Mouse (Mus musculus) midbrain, embryonic 14.5 days (tissue): ENCODE data around the gene Snx15. TPM values are rescaled to one million over a fixed set of nuclear protein-coding genes. Genes with fewer than 3 reads are reported as not detected.
"Not testable (repeated sequence)": the region's sequence is repeated elsewhere in the genome, so short reads cannot be mapped to it uniquely, and the experiment has no call there.

Experiments
- ATAC-seq: fragments of 200-750 bp; cut with Nextera tagmentation; 2 replicates; pipeline ENCODE4 v1.8.0; 2017; ENCODE audit warnings: moderate number of reproducible peaks, moderate library complexity; ENCODE audit not compliant: low FRiP score, low TSS enrichment
- DNase-seq: peaks from one replicate; pipeline ENCODE4 v3.0.0-alpha.2; 2015
- H3K27ac ChIP-seq: fragments of 300-500 bp; sonication (generic); replicated peaks from 2 replicates; pipeline ENCODE4 v1.5.1; 2014; ENCODE audit warnings: mild to moderate bottlenecking, low read depth, low read length, moderate library complexity
- H3K27me3 ChIP-seq: fragments of 300-500 bp; sonication (generic); 2 replicates; pipeline ENCODE4 v1.6.1; 2014; ENCODE audit warnings: low read length, control low read depth, mixed read lengths; ENCODE audit not compliant: control insufficient read depth, insufficient read depth
- H3K36me3 ChIP-seq: fragments of 300-500 bp; sonication (generic); 2 replicates; pipeline ENCODE4 v1.6.1; 2014; ENCODE audit warnings: low read length, control low read depth; ENCODE audit not compliant: control insufficient read depth, insufficient read depth
- H3K4me1 ChIP-seq: fragments of 300-500 bp; sonication (generic); 2 replicates; pipeline ENCODE4 v1.6.1; 2014; ENCODE audit warnings: mild to moderate bottlenecking, antibody characterized with exemption, low read length, control low read depth; ENCODE audit not compliant: control insufficient read depth, insufficient read depth
- H3K4me2 ChIP-seq: fragments of 300-500 bp; sonication (generic); 2 replicates; pipeline ENCODE4 v1.6.1; 2014; ENCODE audit warnings: mild to moderate bottlenecking, low read length, moderate library complexity
- H3K4me3 ChIP-seq: fragments of 300-500 bp; sonication (generic); replicated peaks from 2 replicates; pipeline ENCODE4 v1.5.1; 2014; ENCODE audit warnings: low read depth, low read length
- H3K9ac ChIP-seq: fragments of 300-500 bp; sonication (generic); replicated peaks from 2 replicates; pipeline ENCODE4 v1.6.1; 2014; ENCODE audit warnings: mild to moderate bottlenecking, low read length, moderate library complexity
- H3K9me3 ChIP-seq: fragments of 300-500 bp; sonication (generic); 2 replicates; pipeline ENCODE4 v1.6.1; 2016; ENCODE audit warnings: low read length, control low read depth, mixed read lengths; ENCODE audit not compliant: control insufficient read depth
- WGBS: fragments of 180-500 bp; shearing (Covaris S2); extraction: QIAGEN DNeasy Blood & Tissue Kit; methylation state at CpG from one replicate; pipeline ENCODE4 v1.1.7; 2014; 5-methylcytosine and 5-hydroxymethylcytosine counted together
- polyA plus RNA-seq: library from polyadenylated mRNA; unstranded; fragments of >200 nt; fragmentation: Nextera tagmentation; extraction: Ambion mirVana; gene quantifications from 2 replicates; pipeline ENCODE4 v1.2.1, GENCODE M21; 2014

The Snx15 gene
- polyA plus RNA-seq, 1 experiment from 2014 or later = 49.8 TPM

- Histone ChIP-seq H3K36me3 (peaks cover 14% of the 10 kb centered on the region), H3K27ac (peak within 1 kb of the TSS; percentile 98), H3K4me3 (peak within 1 kb of the TSS; percentile 53), H3K4me1 (peaks cover 11% of the 10 kb centered on the region), H3K9ac (peak within 1 kb of the TSS; percentile 83), H3K9me3 (no peaks in the 10 kb centered on the region), H3K4me2 (peak within 1 kb of the TSS; percentile 80), H3K27me3 (no peaks in the 10 kb centered on the region)
- under 1% methylated on average over 15 of the region's 15 CpGs for WGBS
- DNase-seq (peak; percentile 94), ATAC-seq (peak; percentile 81)
Measured at GRCm38 (mm10) chr19:6141394-6141749, 13.3 kb upstream of the Snx15 start, which contains the start of gene Arl2. Gene Arl2, minus strand, starts transcription at chr19:6141548.

GRCm38 (mm10) chr19:6140678-6141393 is 12.7 kb upstream of the Snx15 start, which contains the start of gene Batf2:
Gene Batf2, plus strand, starts transcription at chr19:6140983.
- H3K9me3 ChIP-seq = no peaks in the 10 kb centered on the region
- under 1% methylated on average over 68 of the region's 68 CpGs for WGBS
- H3K4me1 ChIP-seq = peaks cover 11% of the 10 kb centered on the region
- H3K27ac ChIP-seq = peak within 1 kb of the TSS; percentile 98
- peak within 1 kb of the TSS; percentile 80 for H3K4me2 ChIP-seq
- no peaks in the 10 kb centered on the region for H3K27me3 ChIP-seq
- H3K4me3 ChIP-seq = peak within 1 kb of the TSS; percentile 53
- peak within 1 kb of the TSS; percentile 83 for H3K9ac ChIP-seq
- ATAC-seq (peak; percentile 93), DNase-seq (peak; percentile 98)
- H3K36me3 ChIP-seq = peaks cover 19% of the 10 kb centered on the region

GRCm38 (mm10) chr19:6140374-6140677 is 12.2 kb upstream of the Snx15 start:
- H3K27ac ChIP-seq = peak overlapping the region; percentile 98
- ATAC-seq = no peak
- 9% methylated on average over 16 of the region's 16 CpGs for WGBS

GRCm38 (mm10) chr19:6139701-6140100 is 11.6 kb upstream of the Snx15 start:
- H3K27me3 ChIP-seq = no peaks in the 10 kb centered on the region
- H3K9ac ChIP-seq = peak overlapping the region; percentile 83
- peak overlapping the region; percentile 53 for H3K4me3 ChIP-seq
- peaks cover 31% of the 10 kb centered on the region for H3K36me3 ChIP-seq
- DNase-seq (no peak), ATAC-seq (no peak)
- H3K9me3 ChIP-seq = no peaks in the 10 kb centered on the region
- peak overlapping the region; percentile 80 for H3K4me2 ChIP-seq
- WGBS = 97% methylated on average over 6 of the region's 6 CpGs
- H3K4me1 ChIP-seq = peaks cover 11% of the 10 kb centered on the region
- no peak overlapping the region for H3K27ac ChIP-seq

More at GRCm38 (mm10) chr19:6140374-6140677, 12.2 kb upstream of the Snx15 start:
- no peak for DNase-seq
- Histone ChIP-seq H3K4me3 (peak overlapping the region; percentile 53), H3K27me3 (no peaks in the 10 kb centered on the region), H3K9me3 (no peaks in the 10 kb centered on the region), H3K36me3 (peaks cover 24% of the 10 kb centered on the region), H3K9ac (peak overlapping the region; percentile 83), H3K4me2 (peak overlapping the region; percentile 80), H3K4me1 (peaks cover 11% of the 10 kb centered on the region)

- WGBS = 88% methylated on average over 3 of the region's 3 CpGs
- DNase-seq (no peak), ATAC-seq (no peak)
- H3K9ac ChIP-seq = no peak overlapping the region
- H3K9me3 ChIP-seq = no peaks in the 10 kb centered on the region
- H3K4me3 ChIP-seq = no peak overlapping the region
- H3K27ac ChIP-seq = no peak overlapping the region
- H3K27me3 ChIP-seq = no peaks in the 10 kb centered on the region
- peaks cover 11% of the 10 kb centered on the region for H3K4me1 ChIP-seq
- no peak overlapping the region for H3K4me2 ChIP-seq
- H3K36me3 ChIP-seq = peaks cover 42% of the 10 kb centered on the region
Measured at GRCm38 (mm10) chr19:6136397-6136796, 8.3 kb upstream of the Snx15 start.

GRCm38 (mm10) chr19:6133197-6133596 is 5.1 kb upstream of the Snx15 start:
- H3K4me3 ChIP-seq, H3K27me3 ChIP-seq, H3K9ac ChIP-seq, H3K27ac ChIP-seq, H3K4me2 ChIP-seq, ATAC-seq, DNase-seq, H3K9me3 ChIP-seq, H3K4me1 ChIP-seq: not testable (repeated sequence)
- peaks cover 42% of the 10 kb centered on the region for H3K36me3 ChIP-seq
- WGBS = 59% methylated on average over 1 of the region's 1 CpGs

- Histone ChIP-seq H3K4me3 (no peak overlapping the region), H3K27ac (no peak overlapping the region), H3K9me3 (no peaks in the 10 kb centered on the region), H3K36me3 (peaks cover 37% of the 10 kb centered on the region), H3K4me1 (0 out of 2 replicates have a peak, but pooled peaks cover 4% of the 10 kb centered on the region), H3K27me3 (no peaks in the 10 kb centered on the region), H3K4me2 (no peak overlapping the region), H3K9ac (no peak overlapping the region)
- DNase-seq (no peak), ATAC-seq (no peak)
- 92% methylated on average over 7 of the region's 7 CpGs for WGBS
Measured at GRCm38 (mm10) chr19:6132171-6132827, 4.2 kb upstream of the Snx15 start.

- not testable (repeated sequence) for ATAC-seq, H3K9me3 ChIP-seq, H3K9ac ChIP-seq, H3K4me1 ChIP-seq, H3K4me3 ChIP-seq, H3K27me3 ChIP-seq, H3K4me2 ChIP-seq, H3K27ac ChIP-seq, DNase-seq
- peaks cover 20% of the 10 kb centered on the region for H3K36me3 ChIP-seq
- WGBS = 84% methylated on average over 7 of the region's 7 CpGs
Measured at GRCm38 (mm10) chr19:6130414-6131128, 2.5 kb upstream of the Snx15 start.
